Mouse (Mus musculus) brain, embryonic 14.5 days (tissue): ENCODE measurements around the gene Fgr.

Experiments used
- CTCF ChIP-seq: fragments of 200-500 bp; IDR thresholded peaks from 2 replicates; pipeline ENCODE4 v1.5.1; 2012; ENCODE audit warnings: inconsistent platforms, mild to moderate bottlenecking, moderate library complexity, borderline replicate concordance; ENCODE audit not compliant: insufficient read depth, insufficient read length; ENCODE audit errors: extremely low read depth
- POLR2A ChIP-seq: fragments of 200-500 bp; IDR thresholded peaks from 2 replicates; pipeline ENCODE4 v1.6.1; 2012; ENCODE audit warnings: mild to moderate bottlenecking, inconsistent platforms, borderline replicate concordance; ENCODE audit not compliant: poor library complexity, insufficient read depth, insufficient read length, severe bottlenecking; ENCODE audit errors: extremely low read depth

- no peak for TF ChIP-seq POLR2A
- no peak for TF ChIP-seq CTCF
Observed at GRCm38 (mm10) chr4:132938181-132938941, 35.5 kb upstream of the Fgr start.
